Mouse (Mus musculus) liver (tissue): Measurements from ENCODE around the gene Khdrbs2.
A peak's percentile ranks its signal among the peaks of the same experiment; 100 is the strongest.

ENCODE experiments used
- DNase-seq: peaks from one replicate; pipeline ENCODE4 v3.0.0-alpha.2; 2020; ENCODE audit warnings: mixed read lengths

Khdrbs2 gene

GRCm38 (mm10) chr1:32172506-32173239, at the start of gene Khdrbs2:
Gene Khdrbs2 (plus strand): TSS chr1:32172714.
- peak; percentile 69 for DNase-seq

- no peak for DNase-seq
These were observed 2.1 kb downstream of the Khdrbs2 start for GRCm38 (mm10) chr1:32174566-32174965.

GRCm38 (mm10) chr1:32199664-32200260, 27.2 kb downstream of the Khdrbs2 start:
- no peak for DNase-seq

GRCm38 (mm10) chr1:32248443-32248842, 75.9 kb downstream of the Khdrbs2 start:
- DNase-seq, result no peak

GRCm38 (mm10) chr1:32249602-32250001, 77.1 kb downstream of the Khdrbs2 start:
- no peak for DNase-seq

- DNase-seq, result no peak
These were observed 77.8 kb downstream of the Khdrbs2 start for GRCm38 (mm10) chr1:32250337-32250736.

- DNase-seq, result no peak
These were observed 86.4 kb downstream of the Khdrbs2 start for GRCm38 (mm10) chr1:32258942-32259341.

- DNase-seq, result no peak
These were observed 98.0 kb downstream of the Khdrbs2 start for GRCm38 (mm10) chr1:32270519-32270918.

- no peak for DNase-seq
These were observed 122.2 kb downstream of the Khdrbs2 start for GRCm38 (mm10) chr1:32294702-32295101.

- no peak for DNase-seq
These were observed 128.9 kb downstream of the Khdrbs2 start for GRCm38 (mm10) chr1:32301391-32301790.

- no peak for DNase-seq
These were observed 136.6 kb downstream of the Khdrbs2 start for GRCm38 (mm10) chr1:32309074-32309473.

GRCm38 (mm10) chr1:32309637-32310036, 137.1 kb downstream of the Khdrbs2 start:
- DNase-seq, result no peak

GRCm38 (mm10) chr1:32339108-32339507, 166.6 kb downstream of the Khdrbs2 start:
- DNase-seq, result no peak

GRCm38 (mm10) chr1:32347538-32347937, 175.0 kb downstream of the Khdrbs2 start:
- DNase-seq, result no peak

GRCm38 (mm10) chr1:32352076-32352475, 179.6 kb downstream of the Khdrbs2 start:
- DNase-seq, result no peak

- DNase-seq, result no peak
These were observed 191.0 kb downstream of the Khdrbs2 start for GRCm38 (mm10) chr1:32363539-32363938.

- no peak for DNase-seq
These were observed 225.0 kb downstream of the Khdrbs2 start for GRCm38 (mm10) chr1:32397553-32397952.

- DNase-seq, result no peak
These were observed 235.1 kb downstream of the Khdrbs2 start for GRCm38 (mm10) chr1:32407651-32408050.

- DNase-seq, result no peak
These were observed 255.9 kb downstream of the Khdrbs2 start for GRCm38 (mm10) chr1:32428410-32428809.

- no peak for DNase-seq
These were observed 257.0 kb downstream of the Khdrbs2 start for GRCm38 (mm10) chr1:32429493-32429892.

GRCm38 (mm10) chr1:32430516-32430915, 258.0 kb downstream of the Khdrbs2 start:
- no peak for DNase-seq

GRCm38 (mm10) chr1:32433118-32433517, 260.6 kb downstream of the Khdrbs2 start:
- no peak for DNase-seq

- DNase-seq, result no peak
These were observed 271.4 kb downstream of the Khdrbs2 start for GRCm38 (mm10) chr1:32443927-32444326.

GRCm38 (mm10) chr1:32463103-32463516, 290.6 kb downstream of the Khdrbs2 start:
- DNase-seq, result no peak

- no peak for DNase-seq
These were observed 298.5 kb downstream of the Khdrbs2 start for GRCm38 (mm10) chr1:32471022-32471421.
